Comparison of ENCODE assay signal across 21 mouse cellular contexts in genomic region chr12:82257994-82258785, GRCm38 (mm10).
DNase-seq lines count a peak whose midpoint lies in the region; ATAC-seq and TF ChIP-seq lines count a peak whose summit lies in the region.
"Had no signal": no experiment of that assay in that cellular context is flagged by ENCODE, and none has a peak within 500 bp of the region (broad histone marks: within the 10 kb centered on the region; RNA-seq: fewer than 3 reads in every experiment).

No protein-coding gene starts in this region.

- no peak overlapping the region for H3K27ac ChIP-seq in kidney, embryonic 14.5 days (ENCODE audit: low read depth, low read length)
- no peak overlapping the region for H3K27ac ChIP-seq in lung, postnatal 0 days (ENCODE audit: low read length)
- H3K27ac ChIP-seq in stomach, embryonic 16.5 days (ENCODE audit: low read length), result peak overlapping the region; percentile 52; the same call in 1 of the 2 replicates
- no peak overlapping the region for H3K27ac ChIP-seq in heart, embryonic 11.5 days (ENCODE audit: low read depth, low read length)
- H3K27ac ChIP-seq: forebrain, embryonic 10.5 days; limb, embryonic 15.5 days; liver, embryonic 14.5 days; lung, embryonic 15.5 days; midbrain, embryonic 10.5 days had no signal

- no peak overlapping the region for H3K4me3 ChIP-seq in kidney, embryonic 14.5 days (ENCODE audit: low read length)
- H3K4me3 ChIP-seq in lung, postnatal 0 days (ENCODE audit: low read depth, low read length), result no peak overlapping the region
- H3K4me3 ChIP-seq in stomach, embryonic 16.5 days (replicated peaks; ENCODE audit: low read length), result no peak overlapping the region
- H3K4me3 ChIP-seq in heart, embryonic 11.5 days (ENCODE audit: low read depth, low read length), result no peak overlapping the region
- H3K4me3 ChIP-seq: forebrain, embryonic 10.5 days; limb, embryonic 15.5 days; lung, embryonic 15.5 days; midbrain, embryonic 10.5 days had no signal

- H3K27me3 ChIP-seq in kidney, embryonic 14.5 days (ENCODE audit: control insufficient read depth, insufficient read depth, low read length), result no peaks in the 10 kb centered on the region
- H3K27me3 ChIP-seq in lung, postnatal 0 days (replicated peaks; ENCODE audit: insufficient read depth, low read length), result no peaks in the 10 kb centered on the region
- H3K27me3 ChIP-seq in stomach, embryonic 16.5 days (ENCODE audit: control insufficient read depth, insufficient read depth, low read length), result no peaks in the 10 kb centered on the region
- H3K27me3 ChIP-seq in heart, embryonic 11.5 days (ENCODE audit: control insufficient read depth, insufficient read depth, low read length), result no peaks in the 10 kb centered on the region
- H3K27me3 ChIP-seq: limb, embryonic 15.5 days; lung, embryonic 15.5 days had no signal

- H3K9me3 ChIP-seq in kidney, embryonic 14.5 days (ENCODE audit: control insufficient read depth, low read length), result no peaks in the 10 kb centered on the region
- H3K9me3 ChIP-seq in lung, postnatal 0 days (ENCODE audit: low read length), result no peaks in the 10 kb centered on the region
- no peaks in the 10 kb centered on the region for H3K9me3 ChIP-seq in stomach, embryonic 16.5 days (replicated peaks; ENCODE audit: control insufficient read depth, low read length)
- no peaks in the 10 kb centered on the region for H3K9me3 ChIP-seq in heart, embryonic 11.5 days (replicated peaks; ENCODE audit: control insufficient read depth, low read length)
- H3K9me3 ChIP-seq: forebrain, embryonic 10.5 days; limb, embryonic 15.5 days; lung, embryonic 15.5 days; midbrain, embryonic 10.5 days had no signal

- no peaks in the 10 kb centered on the region for H3K36me3 ChIP-seq in kidney, embryonic 14.5 days (ENCODE audit: control insufficient read depth, insufficient read depth, low read length)
- no peaks in the 10 kb centered on the region for H3K36me3 ChIP-seq in lung, postnatal 0 days (ENCODE audit: insufficient read depth, low read length)
- H3K36me3 ChIP-seq in stomach, embryonic 16.5 days (ENCODE audit: control insufficient read depth, insufficient read depth, low read length), result no peaks in the 10 kb centered on the region
- H3K36me3 ChIP-seq in heart, embryonic 11.5 days (ENCODE audit: control insufficient read depth, insufficient read depth, low read length), result no peaks in the 10 kb centered on the region
- H3K36me3 ChIP-seq: limb, embryonic 15.5 days; lung, embryonic 15.5 days; midbrain, embryonic 10.5 days had no signal

- H3K4me1 ChIP-seq in kidney, embryonic 14.5 days (ENCODE audit: control insufficient read depth, insufficient read depth, low read length), result 0 out of 2 replicates have a peak, but pooled peaks cover 5% of the 10 kb centered on the region
- no peaks in the 10 kb centered on the region for H3K4me1 ChIP-seq in lung, postnatal 0 days (ENCODE audit: insufficient read depth, low read depth, low read length)
- H3K4me1 ChIP-seq in stomach, embryonic 16.5 days (ENCODE audit: control insufficient read depth, insufficient read depth, low read length), result peaks cover 9% of the 10 kb centered on the region
- H3K4me1 ChIP-seq in heart, embryonic 11.5 days (ENCODE audit: control insufficient read depth, insufficient read depth, low read length), result peaks cover 3% of the 10 kb centered on the region; the same call in 1 of the 2 replicates
- H3K4me1 ChIP-seq: midbrain, embryonic 10.5 days had no signal

- WGBS in kidney, embryonic 14.5 days, result 82% methylated on average over 6 of the region's 6 CpGs
- WGBS in lung, postnatal 0 days, result 71% methylated on average over 6 of the region's 6 CpGs
- WGBS in stomach, embryonic 16.5 days, result 66% methylated on average over 6 of the region's 6 CpGs
- WGBS in heart, embryonic 11.5 days (ENCODE audit: insufficient replicate concordance), result 76% methylated on average over 6 of the region's 6 CpGs

- no peak for ATAC-seq in kidney, embryonic 14.5 days (ENCODE audit: low FRiP score, low TSS enrichment)
- no peak for ATAC-seq in lung, postnatal 0 days
- no peak for ATAC-seq in stomach, embryonic 16.5 days (ENCODE audit: insufficient read depth, low FRiP score)
- ATAC-seq in heart, embryonic 11.5 days (replicated peaks; ENCODE audit: insufficient number of reproducible peaks, low FRiP score, low TSS enrichment), result no peak
- ATAC-seq: forebrain, embryonic 16.5 days; hindbrain, embryonic 16.5 days; midbrain, embryonic 16.5 days had no signal

- no peak for TF ChIP-seq EP300 in lung, postnatal 0 days (IDR thresholded peaks at IDR 0.05)

- H3K9ac ChIP-seq in kidney, embryonic 14.5 days (ENCODE audit: low read depth, low read length), result no peak overlapping the region
- H3K9ac ChIP-seq in lung, postnatal 0 days (replicated peaks; ENCODE audit: low read depth), result no peak overlapping the region
- no peak overlapping the region for H3K9ac ChIP-seq in stomach, embryonic 16.5 days (ENCODE audit: low read length)
- H3K9ac ChIP-seq in heart, embryonic 11.5 days (ENCODE audit: low read depth, low read length), result no peak overlapping the region
- H3K9ac ChIP-seq: limb, embryonic 15.5 days; liver, embryonic 14.5 days; lung, embryonic 15.5 days had no signal

- H3K4me2 ChIP-seq in kidney, embryonic 14.5 days (replicated peaks; ENCODE audit: low read depth, low read length), result no peak overlapping the region
- no peak overlapping the region for H3K4me2 ChIP-seq in lung, postnatal 0 days (replicated peaks; ENCODE audit: low read depth, low read length)
- no peak overlapping the region for H3K4me2 ChIP-seq in stomach, embryonic 16.5 days (ENCODE audit: low read depth, low read length)
- H3K4me2 ChIP-seq in heart, embryonic 11.5 days, result no peak overlapping the region
- H3K4me2 ChIP-seq: limb, embryonic 15.5 days; lung, embryonic 15.5 days had no signal

- DNase-seq in kidney, adult 18-20 months, result peak; percentile 23
- peak; percentile 34 for DNase-seq in lung, postnatal 0 days (ENCODE audit: low spot score)
- DNase-seq in lung, postnatal 4 days, result no peak
- DNase-seq in adipocyte (ENCODE audit: low spot score), result peak; percentile 41
- DNase-seq: adrenal gland, postnatal 14 days; cerebellum, adult 9-10 months; gastrocnemius, postnatal 36 days; left cerebral cortex, postnatal 4 days; thymus, adult 2 months; thymus, postnatal 4 days had no signal

- no peak for TF ChIP-seq CTCF in lung, postnatal 0 days (IDR thresholded peaks at IDR 0.05)

Comparison
In these comparisons a context has a peak if more than half of its experiments do, and no peak if none do; other contexts are left out.
1. DNase-seq: peak in kidney, adult 18-20 months (single experiment), lung, postnatal 0 days (single experiment) and adipocyte (single experiment); none in lung, postnatal 4 days (0 of 2).